Mouse (Mus musculus): ENCODE measurements around the gene Hpse2. TPM values are rescaled to one million over a fixed set of nuclear protein-coding genes. Genes with fewer than 3 reads are reported as not detected.

The Hpse2 gene
- polyA plus RNA-seq, 1 experiment from 2014 or later, result 0.08 TPM

GRCm38 (mm10) chr19:43036381-43036780, 351.8 kb downstream of the Hpse2 start:
- Histone ChIP-seq H3K36me3 (ENCODE audit: insufficient read depth, low read length) (no peaks in the 10 kb centered on the region), H3K9ac (ENCODE audit: low read depth, low read length) (no peak overlapping the region), H3K27me3 (ENCODE audit: insufficient read depth, low read length) (no peaks in the 10 kb centered on the region), H3K4me3 (replicated peaks; ENCODE audit: low read depth, low read length) (no peak overlapping the region), H3K27ac (no peak overlapping the region), H3K4me2 (ENCODE audit: low read length) (no peak overlapping the region), H3K4me1 (replicated peaks; ENCODE audit: insufficient read depth, low read length) (no peaks in the 10 kb centered on the region), H3K9me3 (replicated peaks; ENCODE audit: low read length) (no peaks in the 10 kb centered on the region)
- WGBS, result 83% methylated on average over 4 of the region's 4 CpGs
- TF ChIP-seq CTCF (IDR thresholded peaks at IDR 0.05; ENCODE audit: low read depth), result no peak
- ATAC-seq (replicated peaks; ENCODE audit: low FRiP score, low read depth), result no peak
- DNase-seq (ENCODE audit: low spot score), result no peak

- no peaks in the 10 kb centered on the region for H3K9me3 ChIP-seq (replicated peaks; ENCODE audit: low read length)
- H3K4me1 ChIP-seq (replicated peaks; ENCODE audit: insufficient read depth, low read length), result no peaks in the 10 kb centered on the region
- TF ChIP-seq CTCF (IDR thresholded peaks at IDR 0.05; ENCODE audit: low read depth), result peak; percentile 82
- H3K4me2 ChIP-seq (ENCODE audit: low read length), result no peak overlapping the region
- ATAC-seq (replicated peaks; ENCODE audit: low FRiP score, low read depth), result no peak
- H3K9ac ChIP-seq (ENCODE audit: low read depth, low read length), result no peak overlapping the region
- no peak overlapping the region for H3K4me3 ChIP-seq (replicated peaks; ENCODE audit: low read depth, low read length)
- H3K27me3 ChIP-seq (ENCODE audit: insufficient read depth, low read length), result no peaks in the 10 kb centered on the region
- H3K36me3 ChIP-seq (ENCODE audit: insufficient read depth, low read length), result no peaks in the 10 kb centered on the region
- 25% methylated on average over 4 of the region's 4 CpGs for WGBS
- peak; percentile 67 for DNase-seq (ENCODE audit: low spot score)
- no peak overlapping the region for H3K27ac ChIP-seq
Observed at GRCm38 (mm10) chr19:43027305-43027704, 360.9 kb downstream of the Hpse2 start.

GRCm38 (mm10) chr19:43022611-43023173, 365.5 kb downstream of the Hpse2 start:
- ATAC-seq (replicated peaks; ENCODE audit: low FRiP score, low read depth) (no peak), DNase-seq (ENCODE audit: low spot score) (no peak)
- H3K27ac ChIP-seq, result no peak overlapping the region
- no peak for TF ChIP-seq CTCF (IDR thresholded peaks at IDR 0.05; ENCODE audit: low read depth)
- WGBS, result 93% methylated on average over 3 of the region's 3 CpGs
- no peak overlapping the region for H3K4me2 ChIP-seq (ENCODE audit: low read length)
- H3K27me3 ChIP-seq (ENCODE audit: insufficient read depth, low read length), result no peaks in the 10 kb centered on the region
- H3K4me3 ChIP-seq (replicated peaks; ENCODE audit: low read depth, low read length), result no peak overlapping the region
- no peaks in the 10 kb centered on the region for H3K9me3 ChIP-seq (replicated peaks; ENCODE audit: low read length)
- H3K36me3 ChIP-seq (ENCODE audit: insufficient read depth, low read length), result no peaks in the 10 kb centered on the region
- H3K9ac ChIP-seq (ENCODE audit: low read depth, low read length), result no peak overlapping the region
- no peaks in the 10 kb centered on the region for H3K4me1 ChIP-seq (replicated peaks; ENCODE audit: insufficient read depth, low read length)

GRCm38 (mm10) chr19:43018792-43019191, 369.4 kb downstream of the Hpse2 start:
- H3K4me1 ChIP-seq (replicated peaks; ENCODE audit: insufficient read depth, low read length), result no peaks in the 10 kb centered on the region
- H3K27me3 ChIP-seq (ENCODE audit: insufficient read depth, low read length), result no peaks in the 10 kb centered on the region
- no peaks in the 10 kb centered on the region for H3K9me3 ChIP-seq (replicated peaks; ENCODE audit: low read length)
- DNase-seq (ENCODE audit: low spot score), result no peak
- H3K9ac ChIP-seq (ENCODE audit: low read depth, low read length), result no peak overlapping the region
- 86% methylated on average over 5 of the region's 5 CpGs for WGBS
- TF ChIP-seq CTCF (IDR thresholded peaks at IDR 0.05; ENCODE audit: low read depth), result no peak
- H3K4me2 ChIP-seq (ENCODE audit: low read length), result no peak overlapping the region
- no peak overlapping the region for H3K4me3 ChIP-seq (replicated peaks; ENCODE audit: low read depth, low read length)
- no peaks in the 10 kb centered on the region for H3K36me3 ChIP-seq (ENCODE audit: insufficient read depth, low read length)
- no peak for ATAC-seq (replicated peaks; ENCODE audit: low FRiP score, low read depth)
- no peak overlapping the region for H3K27ac ChIP-seq

- Histone ChIP-seq H3K36me3 (ENCODE audit: insufficient read depth, low read length) (no peaks in the 10 kb centered on the region), H3K4me2 (ENCODE audit: low read length) (no peak overlapping the region), H3K27ac (no peak overlapping the region), H3K4me1 (replicated peaks; ENCODE audit: insufficient read depth, low read length) (no peaks in the 10 kb centered on the region), H3K27me3 (ENCODE audit: insufficient read depth, low read length) (no peaks in the 10 kb centered on the region), H3K4me3 (replicated peaks; ENCODE audit: low read depth, low read length) (no peak overlapping the region), H3K9ac (ENCODE audit: low read depth, low read length) (no peak overlapping the region), H3K9me3 (replicated peaks; ENCODE audit: low read length) (no peaks in the 10 kb centered on the region)
- WGBS, result 76% methylated on average over 4 of the region's 4 CpGs
- ATAC-seq (replicated peaks; ENCODE audit: low FRiP score, low read depth) (no peak), DNase-seq (ENCODE audit: low spot score) (no peak)
- TF ChIP-seq CTCF (IDR thresholded peaks at IDR 0.05; ENCODE audit: low read depth), result no peak
Observed at GRCm38 (mm10) chr19:42996406-42996805, 391.7 kb downstream of the Hpse2 start.

GRCm38 (mm10) chr19:42988833-42989232, 399.3 kb downstream of the Hpse2 start:
- TF ChIP-seq CTCF (IDR thresholded peaks at IDR 0.05; ENCODE audit: low read depth), result no peak
- no peak overlapping the region for H3K9ac ChIP-seq (ENCODE audit: low read depth, low read length)
- 66% methylated on average over 5 of the region's 5 CpGs for WGBS
- H3K36me3 ChIP-seq (ENCODE audit: insufficient read depth, low read length), result no peaks in the 10 kb centered on the region
- H3K4me3 ChIP-seq (replicated peaks; ENCODE audit: low read depth, low read length), result no peak overlapping the region
- ATAC-seq (replicated peaks; ENCODE audit: low FRiP score, low read depth), result no peak
- no peaks in the 10 kb centered on the region for H3K4me1 ChIP-seq (replicated peaks; ENCODE audit: insufficient read depth, low read length)
- no peaks in the 10 kb centered on the region for H3K9me3 ChIP-seq (replicated peaks; ENCODE audit: low read length)
- no peaks in the 10 kb centered on the region for H3K27me3 ChIP-seq (ENCODE audit: insufficient read depth, low read length)
- no peak overlapping the region for H3K4me2 ChIP-seq (ENCODE audit: low read length)
- no peak for DNase-seq (ENCODE audit: low spot score)
- no peak overlapping the region for H3K27ac ChIP-seq

GRCm38 (mm10) chr19:42986315-42986701, 401.8 kb downstream of the Hpse2 start:
- Histone ChIP-seq H3K27ac (no peak overlapping the region), H3K9ac (ENCODE audit: low read depth, low read length) (no peak overlapping the region), H3K4me2 (ENCODE audit: low read length) (no peak overlapping the region), H3K27me3 (ENCODE audit: insufficient read depth, low read length) (no peaks in the 10 kb centered on the region), H3K4me1 (replicated peaks; ENCODE audit: insufficient read depth, low read length) (no peaks in the 10 kb centered on the region), H3K9me3 (replicated peaks; ENCODE audit: low read length) (no peaks in the 10 kb centered on the region), H3K4me3 (replicated peaks; ENCODE audit: low read depth, low read length) (no peak overlapping the region), H3K36me3 (ENCODE audit: insufficient read depth, low read length) (no peaks in the 10 kb centered on the region)
- WGBS, result 68% methylated on average over 1 of the region's 1 CpGs
- ATAC-seq (replicated peaks; ENCODE audit: low FRiP score, low read depth) (no peak), DNase-seq (ENCODE audit: low spot score) (peak; percentile 27)
- no peak for TF ChIP-seq CTCF (IDR thresholded peaks at IDR 0.05; ENCODE audit: low read depth)
